13 mouse cellular contexts compared by ENCODE assay signal in the genomic region with DNA sequence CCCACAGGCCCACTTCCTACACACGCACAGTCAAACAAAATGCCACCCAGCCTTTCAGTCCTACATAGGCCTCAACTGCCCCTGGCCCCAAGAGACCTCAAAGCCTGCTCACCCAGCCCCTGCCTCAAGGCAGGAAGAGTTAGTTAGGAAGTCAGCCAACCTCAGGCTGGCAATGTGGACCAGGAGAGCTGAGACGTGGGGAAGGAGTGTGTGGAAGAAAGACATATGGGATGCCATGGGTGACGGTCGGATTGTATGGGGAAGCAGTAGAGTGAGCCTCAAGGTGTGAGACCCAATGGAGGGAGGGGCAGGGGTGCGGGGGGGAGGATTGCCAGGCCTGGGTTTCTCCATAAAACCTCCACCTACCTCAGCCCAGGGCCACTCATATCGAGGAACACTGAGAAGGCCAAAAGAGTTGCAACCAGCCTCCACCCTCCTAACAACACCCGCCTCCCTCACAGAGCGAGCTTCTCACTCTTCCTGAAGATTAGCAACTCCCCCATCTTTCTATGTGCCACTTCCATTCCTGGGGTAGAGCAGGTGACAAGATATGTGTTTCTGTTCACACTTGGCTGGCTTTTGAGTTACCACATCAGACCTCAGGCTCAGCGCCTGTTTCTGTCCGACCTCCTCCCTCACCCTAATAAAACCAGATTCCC. TPM values are rescaled to one million over a fixed set of nuclear protein-coding genes. Genes with fewer than 3 reads are reported as not detected.
A peak's percentile ranks its signal among the peaks of the same experiment; 100 is the strongest.
DNase-seq lines count a peak whose midpoint lies in the region; ATAC-seq lines count a peak whose summit lies in the region.
"Had no signal": no experiment of that assay in that cellular context is flagged by ENCODE, and none has a peak within 500 bp of the region (broad histone marks: within the 10 kb centered on the region; RNA-seq: fewer than 3 reads in every experiment).

No protein-coding gene starts in this region.

- 0 out of 2 replicates have a peak, but pooled peaks have one; percentile 11 for ATAC-seq in kidney, embryonic 14.5 days (ENCODE audit: low FRiP score, low TSS enrichment)
- ATAC-seq in forebrain, embryonic 13.5 days, result no peak
- no peak for ATAC-seq in midbrain, embryonic 16.5 days

- no peak overlapping the region for H3K4me2 ChIP-seq in kidney, embryonic 14.5 days (replicated peaks; ENCODE audit: low read depth, low read length)
- peak overlapping the region; percentile 56 for H3K4me2 ChIP-seq in forebrain, embryonic 13.5 days
- H3K4me2 ChIP-seq in midbrain, embryonic 16.5 days (ENCODE audit: low read length), result no peak overlapping the region
- H3K4me2 ChIP-seq: liver, embryonic 13.5 days had no signal

- H3K27ac ChIP-seq in kidney, embryonic 14.5 days (ENCODE audit: low read depth, low read length), result no peak overlapping the region
- H3K27ac ChIP-seq in forebrain, embryonic 13.5 days, result peak overlapping the region; percentile 94
- H3K27ac ChIP-seq in midbrain, embryonic 16.5 days (ENCODE audit: low read length), result peak overlapping the region; percentile 4; the same call in 1 of the 2 replicates
- H3K27ac ChIP-seq: liver, embryonic 13.5 days had no signal

- peaks cover 6% of the 10 kb centered on the region; the same call in 1 of the 2 replicates for H3K36me3 ChIP-seq in kidney, embryonic 14.5 days (ENCODE audit: control insufficient read depth, insufficient read depth, low read length)
- peaks cover 35% of the 10 kb centered on the region for H3K36me3 ChIP-seq in forebrain, embryonic 13.5 days (ENCODE audit: poor library complexity, severe bottlenecking)
- H3K36me3 ChIP-seq in midbrain, embryonic 16.5 days (ENCODE audit: control insufficient read depth, insufficient read depth, low read length), result no peaks in the 10 kb centered on the region
- H3K36me3 ChIP-seq: liver, embryonic 13.5 days had no signal

- H3K9ac ChIP-seq in kidney, embryonic 14.5 days (ENCODE audit: low read depth, low read length), result no peak overlapping the region
- H3K9ac ChIP-seq in forebrain, embryonic 13.5 days, result peak overlapping the region; percentile 39
- 0 out of 2 replicates have a peak overlapping the region, but pooled peaks have one; percentile 7 for H3K9ac ChIP-seq in midbrain, embryonic 16.5 days (ENCODE audit: low read depth, low read length)
- H3K9ac ChIP-seq: liver, embryonic 13.5 days had no signal

- no peak overlapping the region for H3K4me3 ChIP-seq in kidney, embryonic 14.5 days (ENCODE audit: low read length)
- H3K4me3 ChIP-seq in forebrain, embryonic 13.5 days, result no peak overlapping the region
- H3K4me3 ChIP-seq in midbrain, embryonic 16.5 days (ENCODE audit: low read depth, low read length), result no peak overlapping the region
- H3K4me3 ChIP-seq: liver, embryonic 13.5 days had no signal

- H3K9me3 ChIP-seq in kidney, embryonic 14.5 days (ENCODE audit: control insufficient read depth, low read length), result no peaks in the 10 kb centered on the region
- H3K9me3 ChIP-seq in forebrain, embryonic 13.5 days (replicated peaks), result no peaks in the 10 kb centered on the region
- H3K9me3 ChIP-seq in midbrain, embryonic 16.5 days (replicated peaks; ENCODE audit: control insufficient read depth, low read length, poor library complexity, severe bottlenecking), result no peaks in the 10 kb centered on the region
- H3K9me3 ChIP-seq: liver, embryonic 13.5 days had no signal

- H3K27me3 ChIP-seq in kidney, embryonic 14.5 days (ENCODE audit: control insufficient read depth, insufficient read depth, low read length), result no peaks in the 10 kb centered on the region
- no peaks in the 10 kb centered on the region for H3K27me3 ChIP-seq in forebrain, embryonic 13.5 days
- no peaks in the 10 kb centered on the region for H3K27me3 ChIP-seq in midbrain, embryonic 16.5 days (ENCODE audit: control insufficient read depth, insufficient read depth, low read depth, low read length)
- H3K27me3 ChIP-seq: liver, embryonic 13.5 days had no signal

- DNase-seq in kidney, postnatal 4 days, result no peak
- peak; percentile 63 for DNase-seq in brain, adult 2 months (ENCODE audit: low read depth, low spot score)
- DNase-seq in layer of hippocampus, postnatal 25 days (ENCODE audit: extremely low spot score in 1 of 2, low spot score in 1 of 2), result no peak
- DNase-seq in testis, postnatal 10 days (ENCODE audit: low spot score), result no peak
- DNase-seq: layer of hippocampus, postnatal 36 days; liver, embryonic 13.5 days; thymus, adult 2 months had no signal

- peaks cover 44% of the 10 kb centered on the region for H3K4me1 ChIP-seq in kidney, embryonic 14.5 days (ENCODE audit: control insufficient read depth, insufficient read depth, low read length)
- peaks cover 97% of the 10 kb centered on the region for H3K4me1 ChIP-seq in forebrain, embryonic 13.5 days
- peaks cover 86% of the 10 kb centered on the region for H3K4me1 ChIP-seq in midbrain, embryonic 16.5 days (ENCODE audit: control insufficient read depth, insufficient read depth, low read length)

- 43% methylated on average over 10 of the region's 10 CpGs for WGBS in kidney, embryonic 14.5 days
- WGBS in forebrain, embryonic 13.5 days, result 59% methylated on average over 10 of the region's 10 CpGs
- 65% methylated on average over 10 of the region's 10 CpGs for WGBS in midbrain, embryonic 16.5 days

RNA-seq across cellular contexts. Expression of a gene that starts 8.3 kb away (rescaled TPM):
- polyA plus RNA-seq in kidney, embryonic 14.5 days (2014; fragmentation: Nextera tagmentation; extraction: Ambion mirVana), result 18.2 and 19.0 TPM in 2 replicates
- 55.0 and 55.4 TPM in 2 replicates for polyA plus RNA-seq in forebrain, embryonic 13.5 days (2015; fragmentation: Nextera tagmentation; extraction: Ambion mirVana)
- 43.7 and 44.0 TPM in 2 replicates for polyA plus RNA-seq in midbrain, embryonic 16.5 days (2015; fragmentation: Nextera tagmentation; extraction: Ambion mirVana)
- total RNA-seq in layer of hippocampus, postnatal 25 days (2021), result 10 to 100 TPM; 15.9 to 18.3 TPM

RNA-seq across cellular contexts. Expression of a gene that starts 37.4 kb away (rescaled TPM):
- polyA plus RNA-seq in kidney, embryonic 14.5 days (2014; fragmentation: Nextera tagmentation; extraction: Ambion mirVana), result not detected in 2 replicates
- 7.3 and 7.8 TPM in 2 replicates for polyA plus RNA-seq in forebrain, embryonic 13.5 days (2015; fragmentation: Nextera tagmentation; extraction: Ambion mirVana)
- 0.45 and 1.2 TPM in 2 replicates for polyA plus RNA-seq in midbrain, embryonic 16.5 days (2015; fragmentation: Nextera tagmentation; extraction: Ambion mirVana)
- total RNA-seq in layer of hippocampus, postnatal 25 days (2021), result 1 to 10 TPM; 1.3 to 1.6 TPM
- total RNA-seq: adrenal gland, adult 18-20 months; megakaryocyte progenitor cell, adult 5-6 weeks had no signal
- polyA plus RNA-seq: heart, embryonic 14.5 days; liver, embryonic 13.5 days had no signal
